Mouse (Mus musculus) WW6 (cell line): ENCODE results near the gene Atic.
A peak's percentile ranks its signal among the peaks of the same experiment; 100 is the strongest.

Experiments
- DNase-seq: peaks from one replicate; pipeline ENCODE4 v3.0.0-alpha.2; 2013; ENCODE audit warnings: low read depth, low spot score

The Atic gene

GRCm38 (mm10) chr1:71556688-71557612 is at the start of gene Atic:
TSS of gene Atic (plus strand) at chr1:71557150.
- DNase-seq = peak; percentile 91

- peak; percentile 47 for DNase-seq
These were observed 49.7 kb upstream of the Atic start for GRCm38 (mm10) chr1:71507251-71507650.

GRCm38 (mm10) chr1:71515041-71515440 is 41.9 kb upstream of the Atic start:
- no peak for DNase-seq

DNA sequence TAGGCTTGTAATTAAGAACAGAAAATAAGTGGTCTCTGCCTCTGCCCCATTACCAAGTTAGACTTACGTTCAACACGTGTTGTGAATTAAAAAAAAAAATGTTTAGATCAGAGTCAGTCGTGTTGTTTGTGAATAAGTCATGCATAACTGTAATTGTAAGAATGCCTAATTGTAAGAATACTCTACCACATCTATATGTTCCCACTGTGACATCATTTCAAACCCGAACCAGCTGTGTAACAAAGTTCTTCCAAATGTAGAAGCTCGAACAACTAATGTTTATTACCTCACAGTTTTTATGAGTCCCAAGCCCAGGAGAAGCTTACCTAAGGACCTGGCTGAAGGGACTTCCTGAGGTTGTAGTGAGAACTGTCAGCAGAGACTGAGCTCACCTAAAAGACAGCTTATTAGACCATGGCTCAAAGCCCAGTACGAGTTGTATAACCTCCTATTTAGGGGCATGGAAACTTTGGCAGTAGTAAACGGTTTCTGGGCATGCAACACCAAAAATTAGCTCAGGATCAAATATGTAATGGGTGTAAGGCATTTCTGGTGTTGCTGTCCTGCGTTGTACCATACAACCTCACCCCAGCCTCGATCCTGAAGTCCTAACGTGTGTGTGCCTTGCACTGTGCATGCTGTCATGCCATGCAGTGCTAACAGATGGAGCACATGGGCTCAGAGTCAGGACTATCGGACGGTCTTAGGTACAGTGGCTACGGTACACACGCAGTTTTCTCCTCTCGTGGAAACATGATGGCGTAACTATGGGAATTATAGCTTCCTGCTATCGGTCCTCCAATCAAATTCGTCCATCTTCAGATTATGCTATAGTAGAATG is 27.9 kb upstream of the Atic start:
- no peak for DNase-seq

- DNase-seq = no peak
These were observed 26.2 kb upstream of the Atic start for GRCm38 (mm10) chr1:71530779-71531178.

GRCm38 (mm10) chr1:71531653-71532052 is 25.3 kb upstream of the Atic start:
- peak; percentile 73 for DNase-seq

GRCm38 (mm10) chr1:71539641-71540040 is 17.3 kb upstream of the Atic start:
- DNase-seq = no peak

- no peak for DNase-seq
These were observed 16.5 kb upstream of the Atic start for GRCm38 (mm10) chr1:71540437-71540836.

DNA sequence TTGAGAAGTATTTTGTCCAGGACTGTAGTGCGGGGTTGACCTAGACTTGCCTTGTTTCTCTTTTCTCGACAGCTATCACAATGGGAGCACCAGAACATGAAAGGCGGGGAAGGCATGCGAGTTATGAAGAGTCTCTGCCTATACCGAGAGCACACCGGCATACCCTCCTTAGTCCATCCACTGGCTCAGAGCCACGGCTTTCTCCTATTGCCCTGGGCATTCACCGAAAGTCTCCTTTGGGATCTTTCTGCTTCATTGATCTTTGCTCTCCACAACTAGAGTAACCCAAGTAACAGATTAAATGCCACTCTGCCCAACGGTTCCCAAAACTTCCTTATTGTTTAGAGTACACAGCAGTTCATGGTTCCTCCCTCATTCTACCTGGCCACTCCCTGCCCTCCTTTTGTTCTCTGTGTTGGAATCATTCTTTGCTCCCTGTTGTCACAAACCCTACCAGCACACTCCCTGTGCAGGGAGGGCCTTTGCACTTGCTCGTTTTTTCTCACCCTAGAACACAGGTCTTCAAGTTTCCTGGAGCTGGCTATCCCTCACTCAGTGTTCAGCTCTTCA is 6.2 kb upstream of the Atic start:
- no peak for DNase-seq

- no peak for DNase-seq
These were observed 3.7 kb downstream of the Atic start for GRCm38 (mm10) chr1:71560626-71561025.

DNA sequence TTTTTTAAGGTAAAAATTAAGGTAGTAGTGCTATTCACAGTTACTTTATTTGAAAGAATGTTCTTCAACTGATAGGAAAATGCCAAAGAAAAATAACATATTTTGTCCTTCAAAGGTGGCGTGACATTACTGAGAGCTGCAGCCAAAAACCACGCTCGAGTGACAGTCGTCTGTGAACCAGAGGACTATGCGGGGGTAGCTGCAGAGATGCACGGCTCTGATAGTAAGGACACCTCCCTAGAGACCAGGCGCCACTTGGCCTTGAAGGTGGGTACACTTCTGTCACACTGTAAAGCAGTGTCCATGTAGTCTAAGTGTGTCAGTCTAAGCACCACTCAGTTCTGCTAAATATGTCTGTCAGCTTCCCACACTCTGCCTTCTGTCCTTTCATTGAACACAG is 7.3 kb downstream of the Atic start:
- DNase-seq = no peak

GRCm38 (mm10) chr1:71567884-71568605 is 11.1 kb downstream of the Atic start:
- DNase-seq = no peak

DNA sequence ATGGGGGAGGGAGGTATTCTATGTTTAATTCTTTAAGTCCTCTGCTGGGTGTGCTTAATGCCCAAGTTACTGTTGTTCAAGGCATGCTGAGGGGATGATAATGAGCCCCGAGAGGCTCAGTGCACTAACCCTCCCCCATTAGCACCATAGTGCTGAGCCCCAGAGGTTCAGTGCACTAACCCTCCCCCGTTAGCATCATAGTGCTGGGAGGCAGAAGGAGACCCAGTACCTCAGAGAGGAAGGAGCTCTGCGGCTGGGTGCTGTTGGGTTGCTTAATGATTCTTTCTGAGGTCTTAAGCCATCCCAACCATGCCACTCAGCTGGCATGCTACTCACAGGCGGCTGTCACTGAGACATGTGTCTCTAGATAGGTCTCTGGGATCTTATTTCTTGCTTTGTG is 13.2 kb downstream of the Atic start:
- DNase-seq = no peak

- DNase-seq = no peak
These were observed 19.0 kb downstream of the Atic start for GRCm38 (mm10) chr1:71575987-71576386.

DNA sequence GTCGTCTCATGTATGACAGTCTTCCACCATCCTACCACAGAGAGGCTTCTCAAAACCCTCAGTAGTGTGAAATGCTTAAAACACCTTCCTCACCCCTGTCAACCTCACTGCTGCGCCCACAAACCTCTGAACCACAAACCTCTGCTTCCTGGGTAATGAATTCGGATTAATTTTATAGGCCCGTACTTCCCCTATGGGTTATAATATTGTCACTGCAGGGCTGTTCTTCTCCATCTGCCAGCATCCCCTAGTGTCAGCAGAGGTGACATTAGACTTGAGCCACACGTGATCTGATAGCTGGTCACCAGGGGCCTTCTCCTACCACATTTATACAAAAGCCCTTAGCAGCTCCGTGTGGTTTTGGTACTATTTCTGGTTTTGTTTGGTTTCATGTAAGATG is 19.9 kb downstream of the Atic start:
- no peak for DNase-seq

DNA sequence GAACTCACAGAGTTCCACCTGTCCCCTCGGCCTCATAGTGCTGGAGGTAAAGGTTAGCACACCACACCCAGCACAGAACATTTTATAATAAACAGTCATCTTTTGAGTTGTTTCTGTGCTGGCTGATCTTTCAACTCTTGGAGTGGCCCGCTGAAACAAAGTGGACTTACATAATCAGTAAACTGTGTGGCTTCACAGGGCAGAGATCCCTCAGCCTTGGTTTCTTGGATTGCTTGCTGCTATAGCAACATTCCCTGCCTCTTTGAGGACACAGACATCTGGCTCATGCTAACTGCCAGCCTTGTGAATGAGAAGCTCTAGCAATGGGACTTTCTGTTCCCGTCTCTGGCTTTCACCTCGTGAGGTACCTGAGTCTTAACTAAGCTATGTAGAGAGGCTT is 22.6 kb downstream of the Atic start:
- DNase-seq = no peak

DNA sequence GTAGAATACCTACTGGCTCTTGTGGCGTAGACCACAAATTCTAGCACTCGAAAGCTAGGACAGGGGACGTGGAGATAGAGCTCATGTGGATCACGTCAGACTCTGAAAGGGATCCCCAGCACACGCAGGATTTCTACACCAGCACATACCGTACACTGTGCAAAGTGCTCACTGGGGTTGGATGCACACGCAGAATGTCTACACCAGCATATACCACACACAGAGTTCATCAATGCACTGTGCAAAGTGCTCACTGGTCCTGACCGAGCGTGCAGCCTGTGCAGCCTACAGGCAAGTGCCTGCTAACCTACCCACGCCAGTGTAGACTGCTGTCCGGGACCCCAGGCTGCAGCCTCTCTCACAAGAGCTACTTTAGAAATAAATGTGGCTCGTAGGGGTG is 23.5 kb downstream of the Atic start:
- DNase-seq = no peak

DNA sequence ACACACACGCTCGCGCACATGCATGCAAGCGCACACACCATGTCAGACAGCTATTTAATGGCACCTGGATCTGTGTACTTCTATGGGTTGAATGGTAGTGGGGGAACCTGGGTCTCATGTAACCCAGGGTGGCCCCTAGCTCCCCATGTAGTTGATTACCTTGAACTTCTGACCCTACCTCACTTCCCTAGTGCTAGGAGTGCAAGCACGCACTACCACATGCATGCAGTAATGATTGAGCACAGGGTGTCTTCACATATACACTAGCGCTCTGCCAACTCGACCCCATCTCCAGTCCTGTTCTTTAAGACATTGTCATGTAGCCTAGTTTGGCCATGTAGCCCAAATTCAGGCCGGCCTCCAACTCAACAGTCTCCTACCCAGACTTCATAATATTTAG is 26.4 kb downstream of the Atic start:
- no peak for DNase-seq

DNA sequence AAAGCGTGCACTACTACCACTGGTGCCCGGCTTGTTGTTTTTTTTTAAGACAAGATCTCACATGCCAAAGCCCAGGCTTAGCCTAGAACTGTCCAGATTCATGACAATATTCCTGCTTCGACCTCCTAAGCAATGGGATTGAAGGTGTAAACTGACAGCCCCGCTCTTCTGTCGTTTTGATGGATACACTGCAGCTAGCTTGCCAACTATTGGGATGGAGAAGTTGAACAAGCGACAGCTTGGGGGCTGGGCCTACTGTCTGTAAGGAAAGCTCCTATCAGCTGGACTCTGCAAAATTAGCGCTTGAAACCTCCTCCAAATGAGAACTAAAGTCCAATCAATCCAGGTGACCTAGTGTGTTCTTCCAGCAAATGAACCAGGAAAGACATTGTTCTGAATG is 26.9 kb downstream of the Atic start:
- no peak for DNase-seq

- no peak for DNase-seq
These were observed 29.7 kb downstream of the Atic start for GRCm38 (mm10) chr1:71586658-71587057.

GRCm38 (mm10) chr1:71590038-71590437 is 33.1 kb downstream of the Atic start:
- no peak for DNase-seq

DNA sequence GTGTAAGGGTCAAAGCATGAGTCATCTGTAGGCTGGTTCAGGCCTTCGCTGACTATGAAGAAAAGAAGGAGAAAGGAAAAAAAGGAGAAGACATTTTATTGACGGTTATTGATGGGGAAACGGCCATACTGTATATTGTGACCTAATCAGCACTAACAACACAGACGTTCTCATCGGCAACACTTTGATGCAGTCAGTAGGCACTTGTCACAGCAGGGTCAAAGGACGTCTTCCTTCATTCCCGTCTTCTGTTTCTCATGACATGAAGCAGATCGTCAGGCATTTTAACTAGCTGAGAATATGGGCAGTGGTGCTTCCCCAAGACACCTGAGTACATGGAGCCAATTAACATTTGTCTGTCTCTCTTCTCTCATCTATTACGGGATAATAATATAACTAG is 36.2 kb downstream of the Atic start:
- no peak for DNase-seq
